Mouse (Mus musculus): ENCODE results near the gene Cdk14. TPM values are rescaled to one million over a fixed set of nuclear protein-coding genes. Genes with fewer than 3 reads are reported as not detected.
"Not testable (repeated sequence)": the region's sequence is repeated elsewhere in the genome, so short reads cannot be mapped to it uniquely, and the experiment has no call there.

Gene Cdk14
- polyA plus RNA-seq, 1 experiment from 2014 or later = 19.7 TPM

- H3K9ac ChIP-seq (replicated peaks; ENCODE audit: low read depth) = no peak overlapping the region
- no peaks in the 10 kb centered on the region for H3K9me3 ChIP-seq (ENCODE audit: low read length)
- no peaks in the 10 kb centered on the region for H3K27me3 ChIP-seq (replicated peaks; ENCODE audit: insufficient read depth, low read length)
- ATAC-seq (no peak), DNase-seq (ENCODE audit: low spot score) (no peak)
- TF ChIP-seq EP300 (IDR thresholded peaks at IDR 0.05) = no peak
- no peak for TF ChIP-seq CTCF (IDR thresholded peaks at IDR 0.05)
- no peak overlapping the region for H3K4me3 ChIP-seq (ENCODE audit: low read depth, low read length)
- peaks cover 20% of the 10 kb centered on the region for H3K4me1 ChIP-seq (ENCODE audit: insufficient read depth, low read depth, low read length)
- WGBS = 80% methylated on average over 2 of the region's 2 CpGs
- no peak overlapping the region for H3K4me2 ChIP-seq (replicated peaks; ENCODE audit: low read depth, low read length)
- peak overlapping the region; percentile 75 for H3K27ac ChIP-seq (ENCODE audit: low read length)
- H3K36me3 ChIP-seq (ENCODE audit: insufficient read depth, low read length) = no peaks in the 10 kb centered on the region
These were observed 76.4 kb downstream of the Cdk14 start for GRCm38 (mm10) chr5:5343741-5344140.

- TF ChIP-seq EP300 (IDR thresholded peaks at IDR 0.05) (no peak), CTCF (IDR thresholded peaks at IDR 0.05) (no peak)
- WGBS = 6% methylated on average over 2 of the region's 2 CpGs
- ATAC-seq = peak; percentile 79
These were observed 76.8 kb downstream of the Cdk14 start for GRCm38 (mm10) chr5:5343267-5343666.

GRCm38 (mm10) chr5:5342410-5343137, 77.5 kb downstream of the Cdk14 start:
- H3K9ac ChIP-seq (replicated peaks; ENCODE audit: low read depth) = no peak overlapping the region
- no peaks in the 10 kb centered on the region for H3K9me3 ChIP-seq (ENCODE audit: low read length)
- peaks cover 20% of the 10 kb centered on the region for H3K4me1 ChIP-seq (ENCODE audit: insufficient read depth, low read depth, low read length)
- H3K27ac ChIP-seq (ENCODE audit: low read length) = peak overlapping the region; percentile 63
- H3K27me3 ChIP-seq (replicated peaks; ENCODE audit: insufficient read depth, low read length) = no peaks in the 10 kb centered on the region
- peak; percentile 91 for DNase-seq (ENCODE audit: low spot score)
- peak; percentile 29 for TF ChIP-seq EP300 (IDR thresholded peaks at IDR 0.05)
- peak; percentile 41 for TF ChIP-seq CTCF (IDR thresholded peaks at IDR 0.05)
- H3K36me3 ChIP-seq (ENCODE audit: insufficient read depth, low read length) = no peaks in the 10 kb centered on the region
- no peak overlapping the region for H3K4me3 ChIP-seq (ENCODE audit: low read depth, low read length)
- H3K4me2 ChIP-seq (replicated peaks; ENCODE audit: low read depth, low read length) = peak overlapping the region; percentile 32; the same call in 1 of the 2 replicates
- peak; percentile 87 for ATAC-seq
- 9% methylated on average over 11 of the region's 11 CpGs for WGBS

More at GRCm38 (mm10) chr5:5343267-5343666, 76.8 kb downstream of the Cdk14 start:
- H3K4me3 ChIP-seq (ENCODE audit: low read depth, low read length) = no peak overlapping the region
- peak overlapping the region; percentile 75 for H3K27ac ChIP-seq (ENCODE audit: low read length)
- peaks cover 20% of the 10 kb centered on the region for H3K4me1 ChIP-seq (ENCODE audit: insufficient read depth, low read depth, low read length)
- H3K36me3 ChIP-seq (ENCODE audit: insufficient read depth, low read length) = no peaks in the 10 kb centered on the region
- H3K9me3 ChIP-seq (ENCODE audit: low read length) = no peaks in the 10 kb centered on the region
- no peaks in the 10 kb centered on the region for H3K27me3 ChIP-seq (replicated peaks; ENCODE audit: insufficient read depth, low read length)
- H3K9ac ChIP-seq (replicated peaks; ENCODE audit: low read depth) = no peak overlapping the region
- H3K4me2 ChIP-seq (replicated peaks; ENCODE audit: low read depth, low read length) = no peak overlapping the region
- peak; percentile 66 for DNase-seq (ENCODE audit: low spot score)

- DNase-seq (ENCODE audit: low spot score) (no peak), ATAC-seq (no peak)
- TF ChIP-seq EP300 (IDR thresholded peaks at IDR 0.05) = no peak
- no peak for TF ChIP-seq CTCF (IDR thresholded peaks at IDR 0.05)
- Histone ChIP-seq H3K27ac (ENCODE audit: low read length) (peak overlapping the region; percentile 63; the same call in 1 of the 2 replicates), H3K9ac (replicated peaks; ENCODE audit: low read depth) (no peak overlapping the region), H3K4me3 (ENCODE audit: low read depth, low read length) (no peak overlapping the region), H3K27me3 (replicated peaks; ENCODE audit: insufficient read depth, low read length) (no peaks in the 10 kb centered on the region), H3K4me1 (ENCODE audit: insufficient read depth, low read depth, low read length) (peaks cover 20% of the 10 kb centered on the region), H3K9me3 (ENCODE audit: low read length) (no peaks in the 10 kb centered on the region), H3K4me2 (replicated peaks; ENCODE audit: low read depth, low read length) (no peak overlapping the region), H3K36me3 (ENCODE audit: insufficient read depth, low read length) (no peaks in the 10 kb centered on the region)
- WGBS = 46% methylated on average over 8 of the region's 8 CpGs
These were observed 78.5 kb downstream of the Cdk14 start for GRCm38 (mm10) chr5:5341611-5342010.

GRCm38 (mm10) chr5:5333916-5334315, 86.2 kb downstream of the Cdk14 start:
- ATAC-seq = no peak
- no peak for DNase-seq (ENCODE audit: low spot score)

GRCm38 (mm10) chr5:5330926-5331460, 89.1 kb downstream of the Cdk14 start:
- Histone ChIP-seq H3K4me3 (ENCODE audit: low read depth, low read length) (no peak overlapping the region), H3K36me3 (ENCODE audit: insufficient read depth, low read length) (no peaks in the 10 kb centered on the region)
- WGBS = 81% methylated on average over 10 of the region's 10 CpGs

More at GRCm38 (mm10) chr5:5333916-5334315, 86.2 kb downstream of the Cdk14 start:
- Histone ChIP-seq H3K4me2 (replicated peaks; ENCODE audit: low read depth, low read length) (no peak overlapping the region), H3K4me3 (ENCODE audit: low read depth, low read length) (no peak overlapping the region), H3K27ac (ENCODE audit: low read length) (no peak overlapping the region), H3K27me3 (replicated peaks; ENCODE audit: insufficient read depth, low read length) (no peaks in the 10 kb centered on the region), H3K4me1 (ENCODE audit: insufficient read depth, low read depth, low read length) (no peaks in the 10 kb centered on the region), H3K9ac (replicated peaks; ENCODE audit: low read depth) (no peak overlapping the region), H3K9me3 (ENCODE audit: low read length) (no peaks in the 10 kb centered on the region), H3K36me3 (ENCODE audit: insufficient read depth, low read length) (no peaks in the 10 kb centered on the region)
- TF ChIP-seq EP300 (IDR thresholded peaks at IDR 0.05) (no peak), CTCF (IDR thresholded peaks at IDR 0.05) (no peak)
- 81% methylated on average over 8 of the region's 8 CpGs for WGBS

DNA sequence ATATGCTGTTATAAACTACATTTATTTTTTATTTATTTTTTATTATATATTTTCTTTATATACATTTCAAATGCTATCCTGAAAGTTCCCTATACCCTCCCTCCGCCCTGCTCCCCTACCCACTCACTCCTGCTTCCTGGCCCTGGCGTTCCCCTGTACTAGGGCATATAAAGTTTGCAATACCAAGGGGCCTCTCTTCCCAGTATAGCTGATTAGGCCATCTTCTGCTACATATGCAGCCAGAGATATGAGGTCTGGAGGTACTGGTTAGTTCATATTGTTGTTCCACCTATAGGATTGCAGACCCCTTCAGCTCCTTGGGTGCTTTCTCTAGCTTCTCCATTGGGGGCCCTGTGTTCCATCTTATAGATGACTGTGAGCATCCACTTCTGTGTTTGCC, 91.1 kb downstream of the Cdk14 start:
- not testable (repeated sequence) for DNase-seq (ENCODE audit: low spot score); H3K27ac ChIP-seq (ENCODE audit: low read length); H3K36me3 ChIP-seq (ENCODE audit: insufficient read depth, low read length); H3K4me2 ChIP-seq (replicated peaks; ENCODE audit: low read depth, low read length); H3K4me3 ChIP-seq (ENCODE audit: low read depth, low read length); H3K9me3 ChIP-seq (ENCODE audit: low read length); H3K27me3 ChIP-seq (replicated peaks; ENCODE audit: insufficient read depth, low read length); H3K9ac ChIP-seq (replicated peaks; ENCODE audit: low read depth); H3K4me1 ChIP-seq (ENCODE audit: insufficient read depth, low read depth, low read length); ATAC-seq
- WGBS = 87% methylated on average over 2 of the region's 2 CpGs

More at GRCm38 (mm10) chr5:5330926-5331460, 89.1 kb downstream of the Cdk14 start:
- no peak for TF ChIP-seq CTCF (IDR thresholded peaks at IDR 0.05)
- TF ChIP-seq EP300 (IDR thresholded peaks at IDR 0.05) = no peak
- H3K27me3 ChIP-seq (replicated peaks; ENCODE audit: insufficient read depth, low read length) = no peaks in the 10 kb centered on the region
- no peak overlapping the region for H3K9ac ChIP-seq (replicated peaks; ENCODE audit: low read depth)
- no peaks in the 10 kb centered on the region for H3K4me1 ChIP-seq (ENCODE audit: insufficient read depth, low read depth, low read length)
- ATAC-seq = no peak
- H3K9me3 ChIP-seq (ENCODE audit: low read length) = no peaks in the 10 kb centered on the region
- H3K27ac ChIP-seq (ENCODE audit: low read length) = no peak overlapping the region
- no peak overlapping the region for H3K4me2 ChIP-seq (replicated peaks; ENCODE audit: low read depth, low read length)
- DNase-seq (ENCODE audit: low spot score) = no peak
